Mouse (Mus musculus): ENCODE data around the gene Samd4b.
"Not testable (repeated sequence)": the region's sequence is repeated elsewhere in the genome, so short reads cannot be mapped to it uniquely, and the experiment has no call there.

Gene Samd4b

DNA sequence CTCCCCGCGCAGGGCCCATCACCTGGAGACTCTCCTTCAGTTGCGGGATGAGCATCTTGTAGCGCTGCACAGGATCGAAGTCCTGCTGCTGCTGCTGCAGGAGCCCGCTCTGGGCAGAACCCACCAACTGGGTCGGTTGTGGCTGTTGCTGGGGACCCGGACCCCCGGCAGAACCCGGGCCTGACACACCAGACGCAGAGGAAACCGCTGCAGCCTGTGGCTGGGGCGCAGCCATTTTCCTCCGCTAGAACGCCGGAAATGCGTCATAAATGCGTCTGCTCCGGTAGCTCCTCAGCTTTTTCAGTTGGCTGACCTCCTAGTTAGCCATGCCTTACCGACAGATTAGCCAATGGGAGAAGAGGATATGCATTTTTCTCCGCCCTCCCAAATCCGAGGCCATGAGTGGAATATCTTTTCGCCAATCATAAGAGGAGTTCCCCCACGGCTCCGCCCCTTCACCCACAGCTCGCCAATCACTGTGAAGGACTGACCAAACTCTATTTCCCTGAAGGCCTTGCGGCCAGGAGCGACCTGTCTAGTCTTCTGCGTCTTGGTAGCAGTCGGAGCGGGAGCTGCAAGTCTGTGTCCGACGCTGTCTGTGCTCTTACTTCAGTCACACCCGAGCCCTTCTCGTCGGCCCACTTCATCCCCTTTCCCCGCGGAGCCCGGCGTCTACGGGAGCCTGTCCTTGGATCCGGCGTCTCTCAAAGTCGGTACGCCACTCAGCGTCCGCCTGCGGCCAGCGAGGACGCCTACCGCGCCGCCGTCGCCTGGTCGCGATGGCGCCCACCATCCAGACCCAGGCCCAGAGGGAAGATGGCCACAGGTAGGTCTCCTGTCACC is 205.3 kb downstream of the Samd4b start, which contains the start of the genes Med29 and Paf1:
TSS of gene Med29 (minus strand) at position 280 of the 843 bp plus-strand sequence.
TSS of gene Paf1 (plus strand) at position 523 of the 843 bp plus-strand sequence.
- DNase-seq = peak; percentile 95

DNA sequence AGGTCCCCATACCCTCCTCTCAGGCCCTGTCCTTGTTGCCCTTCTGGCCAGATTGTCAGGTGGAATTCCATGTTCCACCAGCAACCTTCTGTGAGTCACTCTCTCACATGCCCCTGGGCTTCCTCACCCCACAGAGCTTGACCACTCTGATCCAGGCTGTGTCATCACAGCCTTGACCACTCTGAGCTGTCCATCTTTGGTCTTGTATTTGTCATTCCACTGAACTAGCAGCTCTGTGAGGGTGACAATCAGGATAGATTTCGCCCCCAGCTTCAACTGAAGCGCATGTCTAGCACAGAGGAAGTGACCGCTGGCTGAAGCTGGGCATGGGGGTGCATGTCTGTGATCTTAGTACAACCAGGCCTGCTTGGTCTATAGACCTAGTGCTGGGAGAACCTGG is 207.6 kb downstream of the Samd4b start:
- DNase-seq = no peak

DNA sequence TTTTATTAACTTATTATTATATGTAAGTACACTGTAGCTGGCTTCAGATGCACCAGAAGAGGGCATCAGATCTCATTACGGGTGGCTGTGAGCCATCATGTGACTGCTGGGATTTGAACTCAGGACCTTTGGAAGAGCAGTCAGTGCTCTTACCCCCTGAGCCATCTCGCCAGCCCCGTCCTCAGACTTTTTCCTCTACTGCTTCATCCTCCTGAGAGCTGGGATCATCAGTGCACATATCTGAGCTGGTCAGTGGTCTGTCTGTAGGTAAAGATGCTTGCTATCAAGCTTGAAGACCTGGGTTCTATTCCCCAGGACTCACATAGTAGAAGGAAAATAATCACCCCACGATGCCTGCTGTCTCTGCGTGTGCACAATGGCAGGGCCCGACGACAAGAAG is 210.6 kb downstream of the Samd4b start:
- DNase-seq = not testable (repeated sequence)

DNA sequence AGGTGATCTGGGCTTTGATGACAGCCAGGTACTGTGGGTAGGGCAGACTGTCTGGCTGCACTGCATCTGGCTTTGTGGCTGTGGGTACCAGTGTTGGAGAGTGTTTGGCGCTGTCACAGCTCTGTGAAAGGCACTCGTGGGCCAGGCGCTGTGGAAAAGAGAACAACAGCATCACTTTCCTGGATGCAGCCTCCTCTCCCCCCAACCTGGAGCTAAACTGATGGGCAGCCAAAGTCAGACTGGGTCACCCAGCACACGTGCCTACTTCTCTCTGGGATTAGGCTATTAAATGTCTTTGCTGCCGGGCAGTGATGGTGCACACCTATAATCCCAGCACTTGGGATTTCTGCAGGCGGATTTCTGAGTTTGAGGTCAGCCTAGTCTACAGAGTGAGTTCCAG is 211.1 kb downstream of the Samd4b start:
- not testable (repeated sequence) for DNase-seq

DNA sequence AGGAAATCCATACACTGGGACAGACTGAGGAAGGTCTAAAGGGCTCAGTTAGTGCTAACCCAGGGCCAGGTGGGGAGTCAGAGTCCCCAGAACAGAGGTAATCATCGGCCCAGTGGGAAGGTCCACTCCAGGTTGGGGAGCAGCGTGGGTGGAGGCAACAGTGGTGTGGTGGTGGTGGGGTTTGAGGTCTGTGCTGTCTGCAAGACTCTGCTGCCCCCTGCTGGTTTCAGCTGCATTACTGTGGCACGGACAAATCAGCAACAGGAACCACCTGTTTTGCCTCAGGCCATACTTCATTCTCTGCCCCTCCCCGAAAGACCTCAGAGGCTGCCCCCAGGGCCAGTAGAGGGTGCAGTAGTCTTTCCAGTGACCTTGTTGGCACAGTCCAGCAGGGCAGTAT is 211.5 kb downstream of the Samd4b start:
- peak; percentile 95 for DNase-seq

DNA sequence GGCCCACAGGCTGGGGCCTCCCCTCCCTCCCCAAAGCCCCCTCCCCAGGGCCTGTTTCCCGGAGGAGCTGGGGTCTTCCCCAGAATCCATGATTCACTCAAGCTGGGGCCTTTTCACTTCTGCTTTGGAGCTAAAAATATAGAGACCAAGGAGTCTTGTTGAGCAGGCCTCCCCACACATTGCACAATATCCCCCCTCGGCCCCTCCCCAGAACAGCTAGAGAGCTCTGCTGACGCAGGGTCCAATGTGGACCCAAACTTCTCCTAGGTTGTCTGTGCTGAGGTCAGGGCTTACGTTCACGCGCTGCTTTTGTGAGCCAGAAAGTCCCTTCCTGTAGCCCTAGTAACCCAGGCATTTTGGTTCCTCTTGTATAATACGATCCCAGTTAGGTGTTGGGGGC is 211.9 kb downstream of the Samd4b start:
- DNase-seq = peak; percentile 64

DNA sequence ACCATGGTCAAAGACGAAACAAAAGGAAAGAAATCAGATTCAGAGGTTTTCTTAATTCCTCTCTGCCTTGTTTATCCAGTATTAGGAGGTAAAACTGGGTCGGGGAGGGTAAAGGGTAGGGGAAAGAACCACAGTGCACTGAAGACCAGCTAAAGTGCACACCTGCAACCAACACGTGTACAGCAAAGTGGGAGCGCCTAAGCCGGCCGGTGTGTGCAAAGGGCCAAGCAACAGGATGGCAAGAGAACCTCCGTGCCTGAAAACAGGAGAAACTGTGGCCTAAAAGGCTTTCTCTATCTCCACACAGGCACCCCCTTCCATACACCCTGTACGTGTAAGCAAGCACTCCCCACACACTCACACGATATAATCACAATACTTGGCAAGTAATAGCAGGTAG is 212.7 kb downstream of the Samd4b start:
- no peak for DNase-seq

DNA sequence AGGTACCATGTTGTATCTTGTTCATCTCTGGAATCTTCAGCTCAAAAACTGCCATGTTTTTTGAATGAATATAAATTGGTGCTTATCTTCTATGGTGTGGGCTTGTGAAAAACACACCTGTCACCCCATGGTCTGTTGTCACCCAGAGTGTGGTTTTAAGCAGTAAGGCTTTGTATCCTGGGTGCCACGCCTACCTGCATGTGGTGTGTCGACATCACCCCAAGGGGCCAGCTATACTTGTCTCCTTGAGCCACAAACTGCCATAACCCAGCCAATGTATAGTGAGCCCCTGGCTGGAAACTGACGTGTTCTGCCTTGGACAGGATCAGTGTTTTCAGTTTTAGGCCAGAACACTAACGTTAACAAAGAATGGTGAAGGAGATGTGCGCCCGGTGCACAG is 213.8 kb downstream of the Samd4b start:
- no peak for DNase-seq

DNA sequence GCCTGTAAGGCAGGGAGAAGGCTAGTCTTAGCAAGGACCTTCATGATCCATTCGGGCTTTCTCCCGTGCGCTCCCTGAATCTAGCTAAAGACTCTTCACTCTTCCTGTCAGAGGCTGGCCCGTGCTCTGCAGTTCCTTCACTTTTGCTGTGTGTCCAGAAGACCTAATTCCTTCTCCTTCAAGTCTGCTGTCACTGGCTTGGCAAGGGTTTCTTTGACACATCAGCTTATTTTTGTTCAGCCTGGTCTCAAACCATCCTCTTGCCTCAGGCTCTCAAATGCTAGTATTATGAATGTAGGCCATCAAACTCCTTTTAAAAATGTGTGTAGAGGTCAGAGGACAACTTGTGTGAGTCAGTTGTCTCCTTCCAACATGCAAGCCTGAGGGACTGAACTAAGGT is 214.3 kb downstream of the Samd4b start:
- no peak for DNase-seq

DNA sequence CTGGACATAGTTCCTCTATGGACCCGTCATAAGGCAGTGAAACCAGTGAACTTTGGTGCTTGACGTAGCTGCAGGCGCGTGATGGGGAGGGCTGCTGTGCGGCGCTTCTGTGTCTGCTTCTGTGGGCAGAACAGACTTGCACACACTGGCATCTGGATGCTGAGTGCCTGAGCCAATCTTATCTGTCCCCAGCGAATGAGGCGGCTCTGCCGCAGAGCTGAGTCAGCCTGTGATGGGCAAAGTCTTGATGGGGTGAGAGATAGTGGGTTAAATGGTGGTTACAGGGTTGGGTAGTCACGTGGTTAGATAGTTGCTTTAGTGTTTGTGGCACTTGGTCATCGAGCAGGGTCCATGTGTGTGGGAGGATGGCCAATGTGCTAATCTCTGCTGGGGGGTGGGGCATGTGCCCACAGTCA is 215.0 kb downstream of the Samd4b start:
- DNase-seq = peak; percentile 39

DNA sequence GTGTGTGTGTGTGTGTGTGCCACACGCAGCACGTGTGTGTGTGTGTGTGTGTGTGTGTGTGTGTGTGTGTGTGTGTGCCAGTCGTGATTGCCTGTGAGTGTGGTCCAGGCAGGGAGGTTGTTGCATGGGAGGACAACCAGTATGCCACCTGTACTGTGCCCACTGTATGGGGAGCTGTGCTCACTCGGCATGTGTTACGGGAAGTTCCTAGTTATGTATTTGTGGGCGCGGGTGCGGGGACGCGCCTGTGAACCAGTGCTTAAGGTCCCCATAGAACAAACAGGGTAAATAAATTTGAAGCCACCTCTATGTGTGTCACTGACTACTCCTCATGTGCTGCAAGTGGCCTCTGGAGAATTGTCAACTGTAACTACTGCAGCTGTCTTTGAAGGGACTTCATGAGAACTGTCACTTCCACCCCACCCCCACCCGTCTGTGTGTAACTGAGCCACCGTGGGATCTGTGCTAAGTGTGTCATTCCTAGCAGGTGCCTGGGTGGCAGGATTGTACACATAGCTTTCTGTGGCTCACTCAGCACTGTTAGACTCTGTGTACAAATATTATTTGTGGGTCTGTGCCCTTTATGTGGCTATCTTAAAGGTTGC is 215.5 kb downstream of the Samd4b start:
- no peak for DNase-seq

DNA sequence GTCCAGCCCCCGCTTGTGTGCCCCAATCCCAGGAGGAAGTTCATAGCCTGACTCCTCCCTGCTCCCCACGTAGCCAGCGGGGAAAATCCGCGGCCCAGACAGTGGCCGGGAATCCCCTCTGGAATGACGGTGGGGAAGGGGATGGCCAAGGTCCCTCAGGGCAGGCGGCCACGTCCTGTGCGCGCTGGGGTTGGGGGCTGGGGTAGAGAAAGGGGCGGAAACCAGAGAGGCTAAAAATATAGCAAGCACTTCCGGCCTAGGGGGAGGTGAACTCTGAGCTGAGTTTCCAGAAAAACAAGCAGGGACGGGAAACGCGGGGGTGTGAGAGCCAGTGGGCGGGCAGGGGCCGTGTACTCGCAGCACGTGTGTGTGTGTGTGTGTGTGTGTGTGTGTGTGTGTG is 216.0 kb downstream of the Samd4b start:
- peak; percentile 90 for DNase-seq

DNA sequence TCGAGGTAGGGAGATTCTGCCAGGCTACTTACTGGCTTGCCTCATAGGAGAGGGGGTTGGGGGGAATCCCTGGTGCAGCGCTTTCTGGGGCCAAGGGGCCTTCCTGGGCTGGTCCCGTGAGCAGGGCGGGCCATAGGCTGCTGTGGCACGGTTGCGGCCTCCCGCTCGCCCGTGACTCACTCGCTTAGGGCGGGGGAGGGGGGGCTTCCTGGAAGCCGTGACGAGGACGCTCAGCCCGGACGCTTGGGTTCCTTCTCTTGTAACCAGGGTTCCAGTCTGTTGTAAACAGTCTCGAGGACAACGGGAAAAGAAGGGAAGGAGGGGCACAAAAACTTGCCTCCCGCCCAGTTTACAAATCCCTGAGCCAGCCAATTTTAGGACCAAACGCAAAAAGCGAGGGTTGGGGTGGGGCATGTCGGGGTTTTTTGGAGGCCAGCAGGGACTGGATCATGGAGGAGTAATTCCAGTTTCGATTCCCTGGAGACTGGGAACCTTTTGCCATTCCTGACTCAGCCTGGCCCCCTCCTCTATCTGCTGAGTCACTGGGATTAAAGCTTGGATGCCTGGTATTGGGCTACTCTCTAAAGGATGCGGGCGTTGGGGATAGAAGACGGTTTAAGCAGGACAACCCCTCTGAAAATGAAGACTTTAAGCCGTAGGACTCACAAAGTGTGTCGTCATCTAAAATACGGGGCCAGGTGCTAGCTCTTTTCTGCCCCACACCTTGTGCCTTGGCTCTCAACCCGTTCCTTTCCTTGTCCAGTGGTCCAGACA is 216.7 kb downstream of the Samd4b start:
- DNase-seq = peak; percentile 88

DNA sequence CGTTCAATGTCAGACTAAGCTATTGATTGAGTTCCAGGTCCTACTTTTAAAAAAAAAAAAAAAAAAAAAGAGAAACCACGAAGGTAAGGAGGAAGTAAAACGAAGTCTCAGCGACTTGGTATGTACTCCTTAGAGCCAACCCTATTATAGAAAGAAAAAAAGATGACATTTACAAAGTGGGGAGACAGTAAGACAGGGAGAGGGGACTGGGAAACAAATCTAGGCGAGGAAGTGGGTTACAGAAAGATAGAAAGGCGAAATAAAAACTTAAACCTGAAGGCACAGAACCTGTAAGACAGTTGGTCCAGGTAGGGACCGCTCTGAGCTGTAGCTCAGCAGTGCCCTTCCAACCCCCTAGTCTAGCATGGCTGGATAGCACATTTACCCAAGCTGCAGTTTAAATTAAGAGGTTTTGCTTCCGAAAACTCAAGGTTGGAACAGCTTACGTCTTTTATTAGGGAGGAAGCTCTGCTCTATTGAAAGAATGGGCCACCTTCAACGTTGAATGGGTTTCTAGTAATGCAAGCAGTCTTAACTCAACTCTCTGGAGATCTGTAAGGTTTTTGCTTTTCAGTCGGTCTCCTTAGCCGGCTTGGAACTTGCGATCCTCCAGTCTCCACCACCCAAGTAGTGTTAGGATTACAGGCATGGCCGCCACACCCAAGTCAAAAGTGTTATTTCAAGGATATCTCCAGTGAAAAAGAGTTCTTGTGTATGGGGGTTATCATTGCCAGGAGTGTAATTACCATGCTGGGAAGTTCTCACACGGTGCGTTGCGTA is 217.5 kb downstream of the Samd4b start, which contains the start of gene Zfp36:
TSS of gene Zfp36 (minus strand) at position 17 of the 780 bp plus-strand sequence.
- DNase-seq = no peak

DNA sequence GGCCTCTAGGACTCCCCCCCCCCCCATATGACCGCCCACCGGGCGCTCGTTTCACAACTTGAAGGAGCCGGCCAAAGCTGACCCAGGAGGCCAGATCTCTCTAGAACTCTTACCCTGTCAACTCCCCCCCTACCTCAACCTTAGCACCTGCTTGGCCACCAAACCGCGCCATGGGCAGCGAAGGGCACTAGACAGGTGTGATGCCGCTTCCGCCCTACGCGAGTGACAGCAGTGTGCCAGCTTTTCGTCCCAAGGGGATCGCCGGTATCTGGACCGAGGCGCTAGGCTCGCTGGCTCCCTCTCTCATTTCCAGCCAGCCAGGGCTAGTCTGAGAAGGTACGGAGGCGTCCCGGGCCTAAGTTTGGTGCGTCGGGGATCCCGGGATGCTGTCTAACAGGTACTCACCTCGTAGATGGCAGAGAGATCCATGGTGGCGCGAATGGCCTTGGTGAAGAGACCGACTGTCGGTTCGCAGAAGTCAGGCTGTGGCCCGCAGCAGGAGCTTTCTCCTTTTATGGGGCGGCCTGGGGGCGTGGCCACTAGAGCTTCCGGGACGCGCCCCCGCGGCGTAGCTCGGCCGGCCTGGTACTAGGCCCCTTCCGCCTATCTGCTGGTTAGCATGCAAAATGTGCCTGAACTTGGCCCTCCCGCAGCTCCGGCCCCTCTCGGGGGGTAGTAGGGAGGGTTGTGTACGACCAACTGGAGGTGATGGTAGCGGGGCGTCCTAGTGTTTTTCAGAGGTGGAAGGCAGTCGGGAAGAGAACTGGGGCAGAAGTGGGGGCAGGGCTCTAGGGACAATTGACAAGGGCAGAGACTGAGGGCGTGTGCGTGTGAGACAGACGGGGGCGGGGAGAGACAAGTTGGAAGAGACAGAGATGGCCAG is 218.9 kb downstream of the Samd4b start:
- DNase-seq = peak; percentile 99

DNA sequence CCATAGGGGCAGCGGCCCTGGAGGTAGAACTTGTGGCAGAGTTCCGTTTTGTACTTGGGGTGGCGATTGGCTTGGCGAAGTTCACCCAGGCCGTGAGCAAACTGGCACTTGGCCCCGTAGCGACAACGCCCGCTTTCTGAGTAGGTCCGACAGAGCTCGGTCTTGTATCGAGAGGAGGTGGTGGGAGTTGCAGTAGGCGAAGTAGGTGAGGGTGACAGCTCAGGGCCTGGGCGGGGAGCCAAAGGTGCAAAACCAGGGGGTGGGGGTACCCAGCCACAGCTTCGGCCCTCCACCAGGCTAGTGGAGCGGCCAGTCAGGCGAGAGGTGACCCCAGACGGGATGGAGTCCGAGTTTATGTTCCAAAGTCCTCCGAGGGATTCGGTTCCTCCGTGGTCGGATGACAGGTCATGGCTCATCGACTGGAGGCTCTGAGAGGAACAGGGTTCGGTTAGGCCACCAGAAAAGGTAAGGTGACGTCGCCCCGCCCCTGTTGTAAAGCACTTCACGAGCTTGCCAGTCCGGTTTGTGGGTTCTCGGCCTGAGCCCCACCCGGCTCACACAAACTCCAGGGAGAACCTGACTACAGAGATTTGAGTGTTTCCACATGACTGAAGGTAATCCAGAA is 219.8 kb downstream of the Samd4b start:
- peak; percentile 85 for DNase-seq

DNA sequence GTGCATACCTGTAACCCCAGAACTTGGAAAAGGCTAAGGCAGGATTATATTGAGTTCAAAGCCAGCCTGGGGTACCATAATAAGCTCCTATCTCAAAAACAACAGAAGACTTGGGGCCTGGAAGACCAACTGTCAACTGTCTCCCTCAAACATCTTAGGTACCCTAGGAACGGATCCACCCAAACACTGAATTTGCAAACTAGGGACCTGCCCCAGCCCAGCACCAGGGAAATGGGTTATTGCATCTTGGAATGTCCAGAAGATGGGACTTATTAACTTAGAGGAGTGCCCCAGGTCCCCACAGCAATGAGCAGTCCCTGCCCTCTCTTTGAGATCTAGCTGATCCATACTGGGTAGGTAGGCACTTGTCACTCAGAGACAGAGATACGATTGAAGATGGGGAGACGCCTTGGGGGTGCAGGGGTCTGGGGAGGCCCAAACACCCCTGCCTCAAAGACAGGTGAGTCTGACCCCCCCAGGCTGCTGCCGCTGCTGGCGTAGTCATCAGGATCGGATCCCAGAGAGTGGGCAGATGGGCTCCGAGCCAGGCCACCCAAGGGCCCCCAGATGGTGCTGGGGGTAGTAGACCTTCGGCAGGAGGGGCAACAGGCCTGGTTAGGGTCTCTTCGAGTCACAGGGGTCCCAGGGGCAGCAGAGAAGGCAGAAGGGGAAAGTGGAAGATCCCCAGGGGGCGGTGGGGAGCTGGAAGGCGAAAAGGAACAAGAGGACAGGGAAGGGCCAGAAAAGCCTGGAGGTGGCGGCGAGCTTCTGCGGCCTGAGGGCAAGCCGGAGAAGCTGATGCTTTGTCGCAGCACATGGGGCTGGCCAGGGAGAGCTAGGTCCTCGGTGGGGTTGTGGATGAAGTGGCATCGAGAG is 220.5 kb downstream of the Samd4b start:
- peak; percentile 49 for DNase-seq

DNA sequence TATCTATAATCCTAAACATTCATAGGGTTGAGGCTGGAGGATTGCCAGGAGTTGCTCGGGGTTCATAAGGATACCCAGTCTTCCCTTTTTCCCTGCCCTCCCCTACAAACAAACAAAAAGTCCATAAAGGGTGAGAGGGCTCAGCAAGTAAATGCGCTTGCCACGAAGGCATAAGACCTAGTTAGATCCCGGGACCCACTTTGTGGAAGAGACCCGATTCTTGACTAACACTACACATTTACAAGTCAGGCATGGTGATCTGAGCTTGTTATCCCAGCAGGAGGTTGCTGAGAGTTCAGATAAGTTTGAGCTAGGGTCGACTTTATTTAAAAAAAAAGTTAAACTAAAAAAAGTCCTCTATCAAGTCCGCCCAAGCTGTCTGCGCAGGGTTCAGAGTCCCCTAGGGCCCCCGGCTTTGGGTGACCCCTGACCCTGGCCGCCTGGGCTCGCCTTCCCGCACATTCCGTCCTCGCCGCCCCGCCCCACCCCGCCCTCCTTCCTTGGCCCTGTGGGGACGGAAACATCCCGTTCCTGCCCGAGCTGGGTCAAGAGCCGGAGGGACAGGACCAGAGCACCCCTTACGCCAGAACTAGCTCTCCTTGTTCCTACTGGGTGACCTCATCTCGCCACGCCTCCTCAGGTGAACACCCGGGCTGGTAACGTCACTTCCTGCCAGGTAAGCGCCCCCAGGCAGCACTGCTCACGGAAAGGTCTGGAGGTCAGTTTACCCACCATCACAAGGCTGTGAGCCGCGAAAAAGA is 221.8 kb downstream of the Samd4b start:
- peak; percentile 90 for DNase-seq
